Mouse (Mus musculus) stomach, embryonic 14.5 days (tissue): Measurements from ENCODE around the gene Procr. TPM values are rescaled to one million over a fixed set of nuclear protein-coding genes. Genes with fewer than 3 reads are reported as not detected.

Experiments
- ATAC-seq: fragments of 200-750 bp; cut with Nextera tagmentation; 2 replicates; pipeline ENCODE4 v1.8.0; 2017; ENCODE audit warnings: low read depth, moderate TSS enrichment; ENCODE audit not compliant: insufficient number of reproducible peaks, insufficient read depth, low FRiP score
- H3K27ac ChIP-seq: fragments of 300-500 bp; sonication (generic); 2 replicates; pipeline ENCODE4 v1.5.1; 2014; ENCODE audit warnings: mild to moderate bottlenecking, low read length, moderate library complexity, mixed read lengths
- H3K27me3 ChIP-seq: fragments of 300-500 bp; sonication (generic); 2 replicates; pipeline ENCODE4 v1.6.1; 2014; ENCODE audit warnings: low read length, control low read depth, mixed read lengths; ENCODE audit not compliant: control insufficient read depth, insufficient read depth
- H3K36me3 ChIP-seq: fragments of 300-500 bp; sonication (generic); 2 replicates; pipeline ENCODE4 v1.6.1; 2014; ENCODE audit warnings: mild to moderate bottlenecking, control low read depth, low read length, moderate library complexity, mixed read lengths; ENCODE audit not compliant: control insufficient read depth, insufficient read depth
- H3K4me1 ChIP-seq: fragments of 300-500 bp; sonication (generic); 2 replicates; pipeline ENCODE4 v1.6.1; 2014; ENCODE audit warnings: low read length, control low read depth, mixed read lengths; ENCODE audit not compliant: control insufficient read depth, insufficient read depth
- H3K4me2 ChIP-seq: fragments of 300-500 bp; sonication (generic); replicated peaks from 2 replicates; pipeline ENCODE4 v1.6.1; 2014; ENCODE audit warnings: low read depth, low read length, control low read depth
- H3K4me3 ChIP-seq: fragments of 300-500 bp; sonication (generic); 2 replicates; pipeline ENCODE4 v1.5.1; 2014; ENCODE audit warnings: low read depth, low read length, control low read depth
- H3K9ac ChIP-seq: fragments of 300-500 bp; sonication (generic); replicated peaks from 2 replicates; pipeline ENCODE4 v1.6.1; 2014; ENCODE audit warnings: low read depth, mild to moderate bottlenecking, control low read depth, low read length, moderate library complexity, mixed read lengths
- H3K9me3 ChIP-seq: fragments of 300-500 bp; sonication (generic); 2 replicates; pipeline ENCODE4 v1.6.1; 2016; ENCODE audit warnings: low read depth, low read length, control low read depth; ENCODE audit not compliant: control insufficient read depth
- WGBS: fragments of 180-500 bp; shearing (Covaris S2); extraction: QIAGEN DNeasy Blood & Tissue Kit; methylation state at CpG from one replicate; pipeline ENCODE4 v1.1.7; 2014; 5-methylcytosine and 5-hydroxymethylcytosine counted together
- polyA plus RNA-seq: library from polyadenylated mRNA; unstranded; fragments of >200 nt; fragmentation: Nextera tagmentation; extraction: Ambion mirVana; gene quantifications from 2 replicates; pipeline ENCODE4 v1.2.1, GENCODE M21; 2014

The Procr gene
- polyA plus RNA-seq, 1 experiment from 2014 or later: 15.3 TPM

DNA sequence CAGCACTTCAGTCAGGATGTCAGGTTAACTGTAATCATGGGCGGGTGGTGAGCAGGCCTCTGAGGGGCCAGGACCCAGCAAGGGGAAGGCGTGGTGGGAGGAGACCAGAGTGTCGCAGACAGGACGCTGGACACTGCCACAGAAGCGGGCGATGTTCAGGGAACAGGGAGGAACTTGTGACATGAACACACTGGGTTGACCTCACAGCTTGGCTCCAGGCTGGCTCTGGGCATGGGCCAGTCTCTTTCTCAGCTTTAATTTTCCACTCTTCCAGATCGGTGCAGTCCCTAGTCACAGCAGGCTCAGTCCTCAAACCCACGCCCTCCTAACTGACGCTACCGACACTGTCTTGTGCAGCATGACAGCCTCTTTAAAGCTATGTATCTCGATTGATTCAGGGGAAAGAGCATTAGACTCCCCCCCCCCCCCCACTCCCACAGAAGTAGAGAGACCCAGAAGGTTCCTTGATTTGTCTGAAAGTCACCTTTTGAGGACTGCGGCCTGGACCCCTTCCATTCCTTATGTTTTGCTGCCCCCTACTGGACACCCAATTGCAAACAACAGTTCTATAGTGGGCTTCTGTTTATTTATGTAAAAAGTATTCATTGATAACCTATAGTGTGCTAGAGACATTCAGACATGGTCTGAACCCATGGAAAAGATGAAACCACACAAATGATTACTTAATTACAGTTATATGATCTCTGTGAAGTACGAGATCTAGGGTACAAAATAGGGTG lies 13.9 kb downstream of the Procr start:
- no peaks in the 10 kb centered on the region for H3K4me1 ChIP-seq
- no peaks in the 10 kb centered on the region for H3K27me3 ChIP-seq
- H3K4me3 ChIP-seq: no peak overlapping the region
- no peak overlapping the region for H3K4me2 ChIP-seq
- 47% methylated on average over 13 of the region's 13 CpGs for WGBS
- no peak overlapping the region for H3K9ac ChIP-seq
- H3K36me3 ChIP-seq: no peaks in the 10 kb centered on the region
- H3K9me3 ChIP-seq: no peaks in the 10 kb centered on the region
- H3K27ac ChIP-seq: no peak overlapping the region
- ATAC-seq: no peak

DNA sequence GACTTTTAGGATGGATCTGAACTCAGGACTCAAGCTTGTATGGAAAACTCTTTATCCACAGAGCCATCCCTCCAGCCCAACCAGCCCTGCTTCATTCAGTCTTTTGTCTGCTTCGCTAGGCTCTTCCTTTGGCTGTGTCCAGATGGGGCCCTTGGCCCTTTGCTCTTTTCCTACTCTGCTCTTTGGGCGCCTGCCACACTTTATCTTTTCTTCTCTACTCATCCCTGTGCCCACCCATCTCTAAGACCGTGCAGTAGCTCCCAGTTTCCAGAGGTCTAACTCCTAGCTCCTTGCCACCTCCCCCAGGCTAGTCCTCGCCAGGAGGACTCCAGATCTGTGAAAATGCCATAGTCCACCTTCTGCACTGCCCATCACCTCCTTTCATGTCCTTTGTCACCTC lies 22.7 kb downstream of the Procr start:
- Histone ChIP-seq H3K36me3 (no peaks in the 10 kb centered on the region), H3K9ac (no peak overlapping the region), H3K4me1 (0 out of 2 replicates have a peak, but pooled peaks cover 7% of the 10 kb centered on the region), H3K4me2 (no peak overlapping the region), H3K4me3 (no peak overlapping the region), H3K27me3 (peaks cover 16% of the 10 kb centered on the region; the same call in 1 of the 2 replicates), H3K27ac (no peak overlapping the region), H3K9me3 (no peaks in the 10 kb centered on the region)
- 57% methylated on average over 4 of the region's 4 CpGs for WGBS
- no peak for ATAC-seq

GRCm38 (mm10) chr2:155774261-155774926 lies 23.5 kb downstream of the Procr start:
- Histone ChIP-seq H3K27me3 (peaks cover 16% of the 10 kb centered on the region; the same call in 1 of the 2 replicates), H3K4me3 (peak overlapping the region; percentile 31; the same call in 1 of the 2 replicates), H3K27ac (no peak overlapping the region), H3K4me1 (0 out of 2 replicates have a peak, but pooled peaks cover 7% of the 10 kb centered on the region), H3K36me3 (no peaks in the 10 kb centered on the region), H3K9me3 (no peaks in the 10 kb centered on the region), H3K4me2 (peak overlapping the region; percentile 95; the same call in 1 of the 2 replicates), H3K9ac (no peak overlapping the region; the same call in 1 of the 2 replicates)
- 55% methylated on average over 11 of the region's 11 CpGs for WGBS
- no peak for ATAC-seq

DNA sequence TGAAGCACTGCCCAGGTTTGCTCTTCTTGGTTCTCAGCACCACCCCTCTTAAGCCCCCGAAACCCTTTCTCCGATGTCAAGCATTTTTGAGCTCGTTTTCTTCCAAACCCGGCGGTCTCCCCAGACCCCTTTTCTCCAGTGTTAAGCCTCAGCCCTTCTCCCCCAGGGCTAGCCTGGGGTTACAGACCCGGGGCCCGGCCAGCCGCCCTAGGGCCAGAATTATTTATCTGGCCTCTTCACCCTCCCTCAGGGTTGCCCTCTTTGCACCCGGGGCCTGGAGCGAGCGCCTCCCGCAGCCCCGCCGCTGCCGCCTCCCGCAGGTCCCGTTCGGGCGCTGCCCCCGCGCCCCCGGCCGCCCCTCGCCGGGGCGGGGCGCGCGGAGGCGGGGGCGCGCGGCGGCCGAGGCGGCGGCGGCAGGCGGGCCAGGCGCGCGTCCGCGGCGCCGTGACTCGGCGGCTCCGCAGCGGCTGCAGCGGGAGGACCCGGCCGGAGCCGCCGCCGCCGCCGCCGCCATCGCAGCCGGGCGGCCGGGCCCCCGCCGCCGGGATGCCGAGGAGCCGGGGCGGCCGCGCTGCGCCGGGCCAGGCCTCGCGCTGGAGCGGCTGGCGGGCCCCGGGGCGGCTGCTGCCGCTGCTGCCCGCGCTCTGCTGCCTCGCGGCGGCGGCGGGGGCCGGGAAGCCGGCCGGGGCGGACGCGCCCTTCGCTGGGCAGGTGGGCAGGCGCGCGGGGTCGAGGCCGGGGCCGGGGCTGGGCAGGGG lies 24.2 kb downstream of the Procr start, which contains the start of gene Mmp24:
Gene Mmp24 (plus strand): TSS at position 416 of the 758 bp plus-strand sequence.
- H3K27ac ChIP-seq: no peak within 1 kb of the TSS
- peak within 1 kb of the TSS; percentile 95 for H3K4me2 ChIP-seq
- H3K9me3 ChIP-seq: no peaks in the 10 kb centered on the region
- H3K4me1 ChIP-seq: 0 out of 2 replicates have a peak, but pooled peaks cover 7% of the 10 kb centered on the region
- peak within 1 kb of the TSS; percentile 31 for H3K4me3 ChIP-seq
- ATAC-seq: no peak
- H3K36me3 ChIP-seq: no peaks in the 10 kb centered on the region
- 4% methylated on average over 39 of the region's 100 CpGs for WGBS
- peaks cover 16% of the 10 kb centered on the region; the same call in 1 of the 2 replicates for H3K27me3 ChIP-seq
- no peak within 1 kb of the TSS; the same call in 1 of the 2 replicates for H3K9ac ChIP-seq

- Histone ChIP-seq H3K36me3 (no peaks in the 10 kb centered on the region), H3K4me3 (peak overlapping the region; percentile 31), H3K27me3 (peaks cover 16% of the 10 kb centered on the region; the same call in 1 of the 2 replicates), H3K4me2 (peak overlapping the region; percentile 95), H3K27ac (no peak overlapping the region), H3K9ac (no peak overlapping the region), H3K9me3 (no peaks in the 10 kb centered on the region), H3K4me1 (0 out of 2 replicates have a peak, but pooled peaks cover 7% of the 10 kb centered on the region)
- 2% methylated on average over 44 of the region's 44 CpGs for WGBS
- peak; percentile 61; the same call in 1 of the 2 replicates for ATAC-seq
Observed at GRCm38 (mm10) chr2:155775685-155776263, 24.9 kb downstream of the Procr start.

GRCm38 (mm10) chr2:155776824-155777687 lies 26.1 kb downstream of the Procr start:
- Histone ChIP-seq H3K4me2 (no peak overlapping the region), H3K36me3 (no peaks in the 10 kb centered on the region), H3K4me1 (0 out of 2 replicates have a peak, but pooled peaks cover 7% of the 10 kb centered on the region), H3K9me3 (no peaks in the 10 kb centered on the region), H3K9ac (no peak overlapping the region), H3K27me3 (peaks cover 16% of the 10 kb centered on the region; the same call in 1 of the 2 replicates), H3K27ac (no peak overlapping the region), H3K4me3 (no peak overlapping the region)
- WGBS: 57% methylated on average over 10 of the region's 10 CpGs
- ATAC-seq: no peak

DNA sequence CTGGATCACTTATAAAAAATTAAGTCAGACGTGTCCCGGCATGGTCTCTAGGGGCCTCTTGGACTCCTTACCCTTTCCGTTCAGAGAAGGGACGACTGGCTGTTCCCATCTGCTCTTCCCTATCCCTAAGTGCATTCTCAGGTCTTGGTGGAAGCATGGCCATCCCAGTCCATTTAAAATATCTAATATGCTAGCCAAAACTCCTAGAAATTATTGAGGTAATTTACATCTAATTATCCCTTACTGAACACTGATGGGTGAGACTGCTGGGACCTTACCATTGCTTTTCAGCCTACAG lies 26.7 kb downstream of the Procr start:
- no peak overlapping the region for H3K4me2 ChIP-seq
- H3K4me3 ChIP-seq: no peak overlapping the region
- no peaks in the 10 kb centered on the region for H3K9me3 ChIP-seq
- no peak for ATAC-seq
- no peak overlapping the region for H3K9ac ChIP-seq
- WGBS: 76% methylated on average over 4 of the region's 4 CpGs
- 0 out of 2 replicates have a peak, but pooled peaks cover 7% of the 10 kb centered on the region for H3K4me1 ChIP-seq
- H3K36me3 ChIP-seq: no peaks in the 10 kb centered on the region
- no peak overlapping the region for H3K27ac ChIP-seq
- H3K27me3 ChIP-seq: peaks cover 16% of the 10 kb centered on the region; the same call in 1 of the 2 replicates
